Mouse (Mus musculus) bone marrow, adult 2 months (tissue): ENCODE data around the gene Serpina12.

Experiments
- CTCF ChIP-seq: fragments of 200-500 bp; IDR thresholded peaks from 2 replicates; pipeline ENCODE4 v1.5.1; 2011; ENCODE audit warnings: low read length, control low read depth; ENCODE audit not compliant: control insufficient read depth, insufficient read depth
- POLR2A ChIP-seq: fragments of 200-500 bp; IDR thresholded peaks from 2 replicates; pipeline ENCODE4 v1.6.1; 2011; ENCODE audit warnings: low read depth, mild to moderate bottlenecking, control low read depth, low read length, borderline replicate concordance; ENCODE audit not compliant: control insufficient read depth

- no peak for TF ChIP-seq CTCF
- TF ChIP-seq POLR2A = no peak
Observed at GRCm38 (mm10) chr12:104041401-104041800, 2.8 kb downstream of the Serpina12 start.
